In genomic region chr4:137468260-137469080, GRCm38 (mm10) we compare ENCODE assay signal across 8 mouse cellular contexts. TPM values are rescaled to one million over a fixed set of nuclear protein-coding genes. Genes with fewer than 3 reads are reported as not detected.
DNase-seq lines count a peak whose midpoint lies in the region; ATAC-seq and TF ChIP-seq lines count a peak whose summit lies in the region.

Gene Hspg2, plus strand, starts transcription at chr4:137468769.

- no peaks in the 10 kb centered on the region for H3K9me3 ChIP-seq in embryonic facial prominence, embryonic 12.5 days
- H3K9me3 ChIP-seq in intestine, postnatal 0 days (ENCODE audit: control insufficient read depth) = no peaks in the 10 kb centered on the region
- H3K9me3 ChIP-seq in midbrain, embryonic 11.5 days (ENCODE audit: control insufficient read depth, low read length) = no peaks in the 10 kb centered on the region

- DNase-seq in adrenal gland, postnatal 25 days = peak; percentile 98
- peak; percentile 71 to 74 for DNase-seq in left cerebral cortex, postnatal 36 days (ENCODE audit: low spot score in 2 of 2)
- peak; percentile 100 for DNase-seq in midbrain, embryonic 11.5 days (ENCODE audit: low spot score, missing footprints)
- DNase-seq in right cerebral cortex, postnatal 4 days = peak; percentile 87
- DNase-seq in yolk sac, embryonic 10.5 days (ENCODE audit: low spot score) = peak; percentile 99

- H3K27ac ChIP-seq in embryonic facial prominence, embryonic 12.5 days = peak within 1 kb of the TSS; percentile 83
- no peak within 1 kb of the TSS; the same call in 1 of the 2 replicates for H3K27ac ChIP-seq in intestine, postnatal 0 days (ENCODE audit: low read depth, low read length)
- peak within 1 kb of the TSS; percentile 14; the same call in 1 of the 2 replicates for H3K27ac ChIP-seq in midbrain, embryonic 11.5 days (ENCODE audit: low read depth, low read length)

- WGBS in embryonic facial prominence, embryonic 12.5 days = 1% methylated on average over 61 of the region's 72 CpGs
- under 1% methylated on average over 60 of the region's 72 CpGs for WGBS in intestine, postnatal 0 days
- under 1% methylated on average over 71 of the region's 72 CpGs for WGBS in midbrain, embryonic 11.5 days

- peaks cover 47% of the 10 kb centered on the region for H3K4me1 ChIP-seq in embryonic facial prominence, embryonic 12.5 days
- H3K4me1 ChIP-seq in intestine, postnatal 0 days (replicated peaks; ENCODE audit: control insufficient read depth, insufficient read depth, low read length) = no peaks in the 10 kb centered on the region
- H3K4me1 ChIP-seq in midbrain, embryonic 11.5 days (ENCODE audit: control insufficient read depth, insufficient read depth, low read length) = peaks cover 12% of the 10 kb centered on the region

- peak within 1 kb of the TSS; percentile 64 for H3K4me2 ChIP-seq in embryonic facial prominence, embryonic 12.5 days (replicated peaks)
- peak within 1 kb of the TSS; percentile 92 for H3K4me2 ChIP-seq in intestine, postnatal 0 days (replicated peaks; ENCODE audit: low read depth)
- H3K4me2 ChIP-seq in midbrain, embryonic 11.5 days = peak within 1 kb of the TSS; percentile 95

- peak within 1 kb of the TSS; percentile 51 for H3K4me3 ChIP-seq in embryonic facial prominence, embryonic 12.5 days
- H3K4me3 ChIP-seq in intestine, postnatal 0 days (ENCODE audit: low read depth, low read length) = peak within 1 kb of the TSS; percentile 64
- H3K4me3 ChIP-seq in midbrain, embryonic 11.5 days (ENCODE audit: low read depth, low read length) = peak within 1 kb of the TSS; percentile 60

- peak; percentile 45 for TF ChIP-seq CTCF in intestine, postnatal 0 days (IDR thresholded peaks at IDR 0.05; ENCODE audit: low read depth)

- ATAC-seq in embryonic facial prominence, embryonic 12.5 days (ENCODE audit: insufficient number of reproducible peaks, insufficient read depth, low FRiP score, low TSS enrichment) = peak; percentile 87
- ATAC-seq in granulocyte monocyte progenitor cell, adult 5-6 weeks (replicated peaks; ENCODE audit: poor library complexity, severe bottlenecking) = peak; percentile 98
- ATAC-seq in intestine, postnatal 0 days = peak; percentile 86
- ATAC-seq in midbrain, embryonic 11.5 days (ENCODE audit: low FRiP score) = peak; percentile 90

- peak within 1 kb of the TSS; percentile 65 for H3K9ac ChIP-seq in embryonic facial prominence, embryonic 12.5 days
- H3K9ac ChIP-seq in intestine, postnatal 0 days (ENCODE audit: low read depth, low read length) = peak within 1 kb of the TSS; percentile 75
- peak within 1 kb of the TSS; percentile 76 for H3K9ac ChIP-seq in midbrain, embryonic 11.5 days (ENCODE audit: low read length)

- no peaks in the 10 kb centered on the region for H3K36me3 ChIP-seq in embryonic facial prominence, embryonic 12.5 days
- no peaks in the 10 kb centered on the region for H3K36me3 ChIP-seq in intestine, postnatal 0 days (ENCODE audit: control insufficient read depth, insufficient read depth)
- H3K36me3 ChIP-seq in midbrain, embryonic 11.5 days (ENCODE audit: control insufficient read depth, insufficient read depth, low read length) = no peaks in the 10 kb centered on the region

- H3K27me3 ChIP-seq in embryonic facial prominence, embryonic 12.5 days = no peaks in the 10 kb centered on the region
- no peaks in the 10 kb centered on the region for H3K27me3 ChIP-seq in intestine, postnatal 0 days (replicated peaks; ENCODE audit: control insufficient read depth, insufficient read depth, low read length)
- H3K27me3 ChIP-seq in midbrain, embryonic 11.5 days (ENCODE audit: control insufficient read depth, insufficient read depth, low read length) = 0 out of 2 replicates have a peak, but pooled peaks cover 2% of the 10 kb centered on the region

- intact Hi-C loops in left cerebral cortex, postnatal 36 days (cut with DNase I) = no loop called here

RNA-seq across cellular contexts. Expression of gene Hspg2, which starts in this region (rescaled TPM):
- total RNA-seq in adrenal gland, postnatal 25 days (2021) = 177 and 197 TPM in 2 replicates
- polyA plus RNA-seq in embryonic facial prominence, embryonic 12.5 days (2016; fragmentation: Nextera tagmentation; extraction: Ambion mirVana) = 19.0 and 19.7 TPM in 2 replicates
- total RNA-seq in granulocyte monocyte progenitor cell, adult 5-6 weeks (2014; fragmentation: Nextera tagmentation) = 0.21 TPM in 1 of 2 replicates, not detected in the other
- 0.05 TPM in 1 of 2 replicates, not detected in the other for total RNA-seq in granulocyte monocyte progenitor cell, adult 5-6 weeks (2017)
- polyA plus RNA-seq in intestine, postnatal 0 days (2015; fragmentation: Nextera tagmentation; extraction: Ambion mirVana) = 16.3 and 16.4 TPM in 2 replicates
- total RNA-seq in left cerebral cortex, postnatal 36 days (2021) = 1 to 10 TPM; 5.7 to 7.7 TPM
- polyA plus RNA-seq in midbrain, embryonic 11.5 days (2014; fragmentation: Nextera tagmentation; extraction: Ambion mirVana) = 9.6 and 11.2 TPM in 2 replicates

Comparison
In these comparisons a context has a peak if more than half of its experiments do, and no peak if none do; other contexts are left out.
1. RNA of gene Hspg2 (total RNA-seq): 177 to 197 TPM in adrenal gland, postnatal 25 days; 5.7 to 7.7 TPM in left cerebral cortex, postnatal 36 days and 0.05 to 0.21 TPM in granulocyte monocyte progenitor cell, adult 5-6 weeks; every median in the first group is over 10 times any median in the second.
2. Peak in ATAC-seq in granulocyte monocyte progenitor cell, adult 5-6 weeks; RNA of the gene not detected or under 1 TPM.
3. Peak in every context shown above with its lines, with median percentiles within 50 percentile points of each other: DNase-seq, ATAC-seq, H3K4me2 ChIP-seq, H3K4me3 ChIP-seq and H3K9ac ChIP-seq.